Mouse (Mus musculus): ENCODE results near the gene Msh6.
"Not testable (repeated sequence)": the region's sequence is repeated elsewhere in the genome, so short reads cannot be mapped to it uniquely, and the experiment has no call there.

DNA sequence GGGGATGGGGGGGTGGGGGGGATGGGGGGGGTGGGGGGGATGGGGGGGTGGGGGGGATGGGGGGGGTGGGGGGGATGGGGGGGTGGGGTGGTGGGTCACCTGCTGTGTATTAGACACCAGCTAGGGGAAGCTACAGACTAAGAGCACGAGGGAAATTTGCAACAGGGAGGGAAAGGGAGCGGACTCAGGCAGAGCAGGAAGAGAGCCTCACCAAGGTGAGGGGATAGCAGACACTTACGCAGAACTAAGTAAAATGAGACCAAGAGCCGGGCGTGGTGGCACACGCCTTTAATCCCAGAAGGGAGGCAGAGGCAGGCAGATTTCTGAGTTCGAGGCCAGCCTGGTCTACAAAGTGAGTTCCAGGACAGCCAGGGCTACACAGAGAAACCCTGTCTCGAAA is 41.2 kb downstream of the Msh6 start:
- TF ChIP-seq POLR2A (IDR thresholded peaks at IDR 0.05; ENCODE audit: borderline replicate concordance, extremely low read depth, low read depth, low read length); CTCF (IDR thresholded peaks at IDR 0.05; ENCODE audit: insufficient read depth, low read length): not testable (repeated sequence)
